Mouse (Mus musculus) limb, embryonic 15.5 days (tissue): ENCODE results near the gene Topaz1. TPM values are rescaled to one million over a fixed set of nuclear protein-coding genes. Genes with fewer than 3 reads are reported as not detected.
A peak's percentile ranks its signal among the peaks of the same experiment; 100 is the strongest.

Experiments used
- ATAC-seq: fragments of 200-750 bp; cut with Nextera tagmentation; 2 replicates; pipeline ENCODE4 v1.8.0; 2017; ENCODE audit warnings: low read depth, moderate TSS enrichment; ENCODE audit not compliant: insufficient number of reproducible peaks, low FRiP score, low TSS enrichment
- H3K27ac ChIP-seq: fragments of 300-500 bp; sonication (generic); 2 replicates; pipeline ENCODE4 v1.5.1; 2015; ENCODE audit warnings: moderate library complexity, mild to moderate bottlenecking, inconsistent platforms
- H3K27me3 ChIP-seq: fragments of 300-500 bp; sonication (generic); 2 replicates; pipeline ENCODE4 v1.6.1; 2015; ENCODE audit warnings: inconsistent platforms
- H3K36me3 ChIP-seq: fragments of 300-500 bp; sonication (generic); 2 replicates; pipeline ENCODE4 v1.6.1; 2015; ENCODE audit warnings: inconsistent platforms
- H3K4me1 ChIP-seq: fragments of 300-500 bp; sonication (generic); 2 replicates; pipeline ENCODE4 v1.6.1; 2015; ENCODE audit warnings: inconsistent platforms
- H3K4me2 ChIP-seq: fragments of 300-500 bp; sonication (generic); 2 replicates; pipeline ENCODE4 v1.6.1; 2015; ENCODE audit warnings: mild to moderate bottlenecking, inconsistent platforms
- H3K4me3 ChIP-seq: fragments of 300-500 bp; sonication (generic); 2 replicates; pipeline ENCODE4 v1.5.1; 2015; ENCODE audit warnings: mild to moderate bottlenecking, inconsistent platforms
- H3K9ac ChIP-seq: fragments of 300-500 bp; sonication (generic); 2 replicates; pipeline ENCODE4 v1.6.1; 2015; ENCODE audit warnings: inconsistent platforms
- H3K9me3 ChIP-seq: fragments of 300-500 bp; sonication (generic); 2 replicates; pipeline ENCODE4 v1.6.1; 2016; ENCODE audit warnings: inconsistent platforms
- WGBS: fragments of 180-500 bp; shearing (Covaris S2); methylation state at CpG from one replicate; pipeline ENCODE4 v1.1.7; 2015; 5-methylcytosine and 5-hydroxymethylcytosine counted together
- polyA plus RNA-seq: library from polyadenylated mRNA; unstranded; fragments of >200 nt; fragmentation: Nextera tagmentation; extraction: Ambion mirVana; gene quantifications from 2 replicates; pipeline ENCODE4 v1.2.1, GENCODE M21; 2015

The Topaz1 gene
- polyA plus RNA-seq, 1 experiment from 2014 or later, result not detected

GRCm38 (mm10) chr9:122814775-122815174, 67.6 kb downstream of the Topaz1 start:
- Histone ChIP-seq H3K36me3 (peaks cover 22% of the 10 kb centered on the region), H3K9ac (no peak overlapping the region), H3K9me3 (no peaks in the 10 kb centered on the region), H3K4me1 (no peaks in the 10 kb centered on the region), H3K4me2 (no peak overlapping the region), H3K27ac (no peak overlapping the region), H3K27me3 (no peaks in the 10 kb centered on the region), H3K4me3 (no peak overlapping the region)
- 93% methylated on average over 2 of the region's 2 CpGs for WGBS
- ATAC-seq, result no peak

GRCm38 (mm10) chr9:122815239-122815851, 68.2 kb downstream of the Topaz1 start:
- WGBS, result 85% methylated on average over 4 of the region's 4 CpGs
- Histone ChIP-seq H3K4me3 (no peak overlapping the region), H3K27ac (no peak overlapping the region), H3K4me2 (no peak overlapping the region), H3K36me3 (peaks cover 23% of the 10 kb centered on the region), H3K27me3 (no peaks in the 10 kb centered on the region), H3K9me3 (no peaks in the 10 kb centered on the region), H3K9ac (no peak overlapping the region), H3K4me1 (no peaks in the 10 kb centered on the region)
- no peak for ATAC-seq

- WGBS, result 74% methylated on average over 5 of the region's 5 CpGs
- Histone ChIP-seq H3K4me3 (no peak overlapping the region), H3K27ac (no peak overlapping the region), H3K9ac (no peak overlapping the region), H3K36me3 (peaks cover 68% of the 10 kb centered on the region), H3K27me3 (no peaks in the 10 kb centered on the region), H3K9me3 (no peaks in the 10 kb centered on the region), H3K4me1 (no peaks in the 10 kb centered on the region), H3K4me2 (no peak overlapping the region)
- ATAC-seq, result no peak
Observed at GRCm38 (mm10) chr9:122823374-122824017, 76.3 kb downstream of the Topaz1 start.

- Histone ChIP-seq H3K4me3 (no peak overlapping the region), H3K36me3 (peaks cover 57% of the 10 kb centered on the region), H3K9ac (no peak overlapping the region), H3K27me3 (no peaks in the 10 kb centered on the region), H3K4me1 (no peaks in the 10 kb centered on the region), H3K9me3 (no peaks in the 10 kb centered on the region), H3K27ac (no peak overlapping the region), H3K4me2 (no peak overlapping the region)
- ATAC-seq, result no peak
- WGBS, result 91% methylated on average over 4 of the region's 4 CpGs
Observed at GRCm38 (mm10) chr9:122826743-122827142, 79.6 kb downstream of the Topaz1 start.

GRCm38 (mm10) chr9:122829826-122830380, 82.8 kb downstream of the Topaz1 start:
- peaks cover 51% of the 10 kb centered on the region for H3K36me3 ChIP-seq

GRCm38 (mm10) chr9:122836126-122836525, 89.0 kb downstream of the Topaz1 start:
- peaks cover 16% of the 10 kb centered on the region; the same call in 1 of the 2 replicates for H3K36me3 ChIP-seq
- no peak overlapping the region for H3K9ac ChIP-seq
- no peak for ATAC-seq
- H3K9me3 ChIP-seq, result no peaks in the 10 kb centered on the region
- H3K4me3 ChIP-seq, result no peak overlapping the region
- peaks cover 22% of the 10 kb centered on the region for H3K4me1 ChIP-seq
- no peak overlapping the region for H3K4me2 ChIP-seq
- WGBS, result 21% methylated on average over 9 of the region's 9 CpGs
- peak overlapping the region; percentile 80 for H3K27ac ChIP-seq
- no peaks in the 10 kb centered on the region for H3K27me3 ChIP-seq

More at GRCm38 (mm10) chr9:122829826-122830380, 82.8 kb downstream of the Topaz1 start:
- H3K9ac ChIP-seq, result no peak overlapping the region
- no peak overlapping the region for H3K4me3 ChIP-seq
- no peaks in the 10 kb centered on the region for H3K27me3 ChIP-seq
- no peak overlapping the region for H3K27ac ChIP-seq
- no peak for ATAC-seq
- no peaks in the 10 kb centered on the region for H3K9me3 ChIP-seq
- 81% methylated on average over 4 of the region's 4 CpGs for WGBS
- no peaks in the 10 kb centered on the region for H3K4me1 ChIP-seq
- no peak overlapping the region for H3K4me2 ChIP-seq

- no peaks in the 10 kb centered on the region for H3K27me3 ChIP-seq
- peak overlapping the region; percentile 80 for H3K27ac ChIP-seq
- peak; percentile 82 for ATAC-seq
- H3K4me3 ChIP-seq, result no peak overlapping the region
- H3K9ac ChIP-seq, result no peak overlapping the region
- H3K4me1 ChIP-seq, result peaks cover 22% of the 10 kb centered on the region
- peaks cover 16% of the 10 kb centered on the region; the same call in 1 of the 2 replicates for H3K36me3 ChIP-seq
- WGBS, result 9% methylated on average over 6 of the region's 6 CpGs
- H3K4me2 ChIP-seq, result no peak overlapping the region
- no peaks in the 10 kb centered on the region for H3K9me3 ChIP-seq
Observed at GRCm38 (mm10) chr9:122836790-122837189, 89.6 kb downstream of the Topaz1 start.

- no peak overlapping the region for H3K4me2 ChIP-seq
- H3K27ac ChIP-seq, result peak overlapping the region; percentile 80
- no peak for ATAC-seq
- no peaks in the 10 kb centered on the region for H3K27me3 ChIP-seq
- no peaks in the 10 kb centered on the region for H3K9me3 ChIP-seq
- no peak overlapping the region for H3K4me3 ChIP-seq
- no peak overlapping the region for H3K9ac ChIP-seq
- peaks cover 22% of the 10 kb centered on the region for H3K4me1 ChIP-seq
- 68% methylated on average over 4 of the region's 4 CpGs for WGBS
- H3K36me3 ChIP-seq, result peaks cover 16% of the 10 kb centered on the region; the same call in 1 of the 2 replicates
Observed at GRCm38 (mm10) chr9:122837216-122837615, 90.1 kb downstream of the Topaz1 start.

GRCm38 (mm10) chr9:122837680-122838079, 90.5 kb downstream of the Topaz1 start:
- Histone ChIP-seq H3K4me3 (peak overlapping the region; percentile 5; the same call in 1 of the 2 replicates), H3K9ac (no peak overlapping the region), H3K27me3 (no peaks in the 10 kb centered on the region), H3K4me2 (peak overlapping the region; percentile 24; the same call in 1 of the 2 replicates), H3K27ac (peak overlapping the region; percentile 80), H3K9me3 (no peaks in the 10 kb centered on the region), H3K4me1 (peaks cover 22% of the 10 kb centered on the region), H3K36me3 (peaks cover 16% of the 10 kb centered on the region; the same call in 1 of the 2 replicates)
- 20% methylated on average over 16 of the region's 16 CpGs for WGBS
- no peak for ATAC-seq

GRCm38 (mm10) chr9:122843760-122844159, 96.6 kb downstream of the Topaz1 start, which contains the start of gene Gm35549:
Gm35549 (minus strand) TSS chr9:122844035.
- H3K4me1 ChIP-seq, result peaks cover 10% of the 10 kb centered on the region
- ATAC-seq, result no peak
- H3K27ac ChIP-seq, result no peak within 1 kb of the TSS
- H3K9me3 ChIP-seq, result no peaks in the 10 kb centered on the region
- H3K4me2 ChIP-seq, result no peak within 1 kb of the TSS
- no peak within 1 kb of the TSS for H3K4me3 ChIP-seq
- 59% methylated on average over 3 of the region's 3 CpGs for WGBS
- H3K9ac ChIP-seq, result no peak within 1 kb of the TSS
- 0 out of 2 replicates have a peak, but pooled peaks cover 3% of the 10 kb centered on the region for H3K36me3 ChIP-seq
- no peaks in the 10 kb centered on the region for H3K27me3 ChIP-seq

GRCm38 (mm10) chr9:122845621-122846020, 98.5 kb downstream of the Topaz1 start:
- H3K27me3 ChIP-seq, result no peaks in the 10 kb centered on the region
- H3K4me2 ChIP-seq, result no peak overlapping the region
- H3K4me3 ChIP-seq, result no peak overlapping the region
- H3K36me3 ChIP-seq, result peaks cover 20% of the 10 kb centered on the region
- WGBS, result 84% methylated on average over 3 of the region's 3 CpGs
- no peak overlapping the region for H3K27ac ChIP-seq
- peaks cover 10% of the 10 kb centered on the region for H3K4me1 ChIP-seq
- H3K9ac ChIP-seq, result no peak overlapping the region
- no peak for ATAC-seq
- no peaks in the 10 kb centered on the region for H3K9me3 ChIP-seq

GRCm38 (mm10) chr9:122846156-122846555, 99.0 kb downstream of the Topaz1 start:
- H3K4me2 ChIP-seq, result no peak overlapping the region
- no peaks in the 10 kb centered on the region for H3K27me3 ChIP-seq
- no peak overlapping the region for H3K4me3 ChIP-seq
- H3K36me3 ChIP-seq, result peaks cover 25% of the 10 kb centered on the region
- H3K27ac ChIP-seq, result no peak overlapping the region
- H3K9me3 ChIP-seq, result no peaks in the 10 kb centered on the region
- ATAC-seq, result no peak
- H3K4me1 ChIP-seq, result peaks cover 10% of the 10 kb centered on the region
- H3K9ac ChIP-seq, result no peak overlapping the region
